8 mouse cellular contexts compared by ENCODE assay signal in the genomic region with DNA sequence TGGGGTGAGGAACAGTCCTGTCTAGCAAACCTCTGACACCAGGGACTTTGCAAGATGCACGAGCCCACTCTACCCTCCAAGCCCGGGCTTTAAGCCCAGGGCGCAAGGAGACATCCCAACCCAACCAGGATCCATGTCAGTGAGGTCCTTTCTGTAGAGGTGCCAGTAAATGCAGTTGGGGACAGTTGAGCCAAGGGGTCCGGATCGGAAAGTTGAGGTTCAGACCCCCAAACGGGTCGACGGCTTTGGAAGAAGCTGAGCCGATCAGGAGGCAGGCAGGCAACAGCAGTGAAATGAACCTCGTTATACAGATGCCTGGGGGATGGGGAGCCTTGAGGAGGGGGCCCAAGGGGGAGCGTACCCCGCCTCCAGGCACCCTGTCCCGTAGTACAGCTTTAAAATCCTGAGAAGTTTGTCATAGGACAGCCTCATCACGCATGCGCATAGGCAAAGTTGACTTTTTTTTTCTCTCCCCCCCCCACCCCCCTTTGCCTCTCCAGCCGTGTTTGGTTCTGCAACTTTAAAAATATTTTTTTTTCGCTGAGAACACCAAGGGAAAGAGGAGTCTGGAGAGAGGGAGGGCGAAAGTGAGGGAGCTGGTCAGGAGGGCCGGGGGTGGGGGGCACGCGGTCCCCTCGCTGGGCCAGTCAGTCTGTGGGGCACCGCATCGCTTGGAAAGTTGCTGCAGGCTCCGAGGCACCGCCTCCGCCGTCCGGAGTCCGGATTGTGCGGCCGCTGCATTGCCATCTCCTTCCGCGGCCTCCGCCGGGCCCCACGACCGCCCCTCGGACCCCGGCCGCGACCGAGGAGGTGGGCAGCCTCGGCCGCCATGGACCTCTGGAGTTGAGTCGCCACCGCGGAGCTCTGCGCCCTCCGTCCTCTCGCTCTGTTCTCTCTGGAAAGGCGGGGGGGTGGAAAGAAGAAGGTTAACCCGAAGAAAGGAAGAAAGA. TPM values are rescaled to one million over a fixed set of nuclear protein-coding genes. Genes with fewer than 3 reads are reported as not detected.
DNase-seq lines count a peak whose midpoint lies in the region; ATAC-seq and TF ChIP-seq lines count a peak whose summit lies in the region.

TSS of gene Wnt5a (plus strand) at position 650 of the 950 bp plus-strand sequence.

- peak within 1 kb of the TSS; percentile 75 for H3K27ac ChIP-seq in layer of hippocampus, adult 2 months
- peak within 1 kb of the TSS; percentile 65 for H3K27ac ChIP-seq in forebrain, embryonic 15.5 days (replicated peaks)
- peak within 1 kb of the TSS; percentile 89 for H3K27ac ChIP-seq in hindbrain, embryonic 11.5 days (ENCODE audit: low read depth, low read length)
- peak within 1 kb of the TSS; percentile 98 for H3K27ac ChIP-seq in limb, embryonic 15.5 days
- peak within 1 kb of the TSS; percentile 84 for H3K27ac ChIP-seq in neural tube, embryonic 13.5 days (replicated peaks)

- peaks cover 46% of the 10 kb centered on the region for H3K4me1 ChIP-seq in forebrain, embryonic 15.5 days
- H3K4me1 ChIP-seq in hindbrain, embryonic 11.5 days (replicated peaks; ENCODE audit: control insufficient read depth, insufficient read depth, low read length) = peaks cover 6% of the 10 kb centered on the region; the same call in 1 of the 2 replicates
- peaks cover 27% of the 10 kb centered on the region for H3K4me1 ChIP-seq in limb, embryonic 15.5 days
- H3K4me1 ChIP-seq in neural tube, embryonic 13.5 days (replicated peaks) = peaks cover 65% of the 10 kb centered on the region

- peak within 1 kb of the TSS; percentile 48 for H3K9ac ChIP-seq in forebrain, embryonic 15.5 days (replicated peaks)
- H3K9ac ChIP-seq in hindbrain, embryonic 11.5 days (ENCODE audit: low read depth, low read length) = peak within 1 kb of the TSS; percentile 85
- H3K9ac ChIP-seq in limb, embryonic 15.5 days = peak within 1 kb of the TSS; percentile 81
- peak within 1 kb of the TSS; percentile 77 for H3K9ac ChIP-seq in neural tube, embryonic 13.5 days

- no peak for DNase-seq in layer of hippocampus, adult 2 months (ENCODE audit: low spot score in 2 of 2)
- DNase-seq in layer of hippocampus, adult 9-11 months = no peak
- DNase-seq in adrenal gland, adult (ENCODE audit: inconsistent age in 2 of 2, low spot score in 1 of 2) = peak; percentile 63 to 88
- DNase-seq in hindbrain, embryonic 11.5 days (ENCODE audit: low spot score) = peak; percentile 73
- DNase-seq in thymus, postnatal 0 days (ENCODE audit: low spot score) = no peak

- H3K9me3 ChIP-seq in forebrain, embryonic 15.5 days = no peaks in the 10 kb centered on the region
- H3K9me3 ChIP-seq in hindbrain, embryonic 11.5 days (ENCODE audit: control insufficient read depth, low read length) = no peaks in the 10 kb centered on the region
- no peaks in the 10 kb centered on the region for H3K9me3 ChIP-seq in limb, embryonic 15.5 days
- H3K9me3 ChIP-seq in neural tube, embryonic 13.5 days = no peaks in the 10 kb centered on the region

- peaks cover 37% of the 10 kb centered on the region for H3K27me3 ChIP-seq in forebrain, embryonic 15.5 days
- H3K27me3 ChIP-seq in hindbrain, embryonic 11.5 days (ENCODE audit: control insufficient read depth, insufficient read depth, low read length) = peaks cover 8% of the 10 kb centered on the region
- H3K27me3 ChIP-seq in limb, embryonic 15.5 days = no peaks in the 10 kb centered on the region
- peaks cover 58% of the 10 kb centered on the region for H3K27me3 ChIP-seq in neural tube, embryonic 13.5 days

- peak; percentile 27; the same call in 1 of the 2 replicates for ATAC-seq in forebrain, embryonic 15.5 days (replicated peaks)
- ATAC-seq in hindbrain, embryonic 11.5 days (ENCODE audit: low FRiP score) = peak; percentile 39
- ATAC-seq in limb, embryonic 15.5 days (ENCODE audit: insufficient number of reproducible peaks, low FRiP score, low TSS enrichment, low read depth) = peak; percentile 33
- ATAC-seq in neural tube, embryonic 13.5 days (ENCODE audit: low read depth) = 0 out of 2 replicates have a peak, but pooled peaks have one; percentile 13

- H3K4me2 ChIP-seq in forebrain, embryonic 15.5 days (replicated peaks) = peak within 1 kb of the TSS; percentile 97
- H3K4me2 ChIP-seq in hindbrain, embryonic 11.5 days (replicated peaks; ENCODE audit: low read depth, low read length) = peak within 1 kb of the TSS; percentile 87
- peak within 1 kb of the TSS; percentile 86 for H3K4me2 ChIP-seq in limb, embryonic 15.5 days
- peak within 1 kb of the TSS; percentile 92 for H3K4me2 ChIP-seq in neural tube, embryonic 13.5 days

- H3K4me3 ChIP-seq in layer of hippocampus, adult 2 months = peak within 1 kb of the TSS; percentile 66
- peak within 1 kb of the TSS; percentile 53 for H3K4me3 ChIP-seq in forebrain, embryonic 15.5 days
- H3K4me3 ChIP-seq in hindbrain, embryonic 11.5 days (ENCODE audit: low read depth, low read length) = peak within 1 kb of the TSS; percentile 78
- H3K4me3 ChIP-seq in limb, embryonic 15.5 days = peak within 1 kb of the TSS; percentile 73
- peak within 1 kb of the TSS; percentile 60 for H3K4me3 ChIP-seq in neural tube, embryonic 13.5 days

- H3K36me3 ChIP-seq in forebrain, embryonic 15.5 days = no peaks in the 10 kb centered on the region
- no peaks in the 10 kb centered on the region for H3K36me3 ChIP-seq in hindbrain, embryonic 11.5 days (ENCODE audit: control insufficient read depth, insufficient read depth, low read length)
- no peaks in the 10 kb centered on the region for H3K36me3 ChIP-seq in limb, embryonic 15.5 days
- no peaks in the 10 kb centered on the region for H3K36me3 ChIP-seq in neural tube, embryonic 13.5 days

- no peak for TF ChIP-seq CTCF in layer of hippocampus, adult 2 months (conservative IDR thresholded peaks at IDR 0.05)

- 2% methylated on average over 53 of the region's 53 CpGs for WGBS in forebrain, embryonic 15.5 days
- 2% methylated on average over 53 of the region's 53 CpGs for WGBS in hindbrain, embryonic 11.5 days
- WGBS in limb, embryonic 15.5 days = under 1% methylated on average over 53 of the region's 53 CpGs
- 2% methylated on average over 53 of the region's 53 CpGs for WGBS in neural tube, embryonic 13.5 days

RNA-seq across cellular contexts. Expression of gene Wnt5a, which starts in this region (rescaled TPM):
- 10 to 100 TPM in 1 of 2 experiments, 1 to 10 TPM in 1; 9.8 to 11.9 TPM for total RNA-seq in layer of hippocampus, adult 2 months (2021)
- 14.2 and 17.4 TPM in 2 replicates for polyA plus RNA-seq in forebrain, embryonic 15.5 days (2015; fragmentation: Nextera tagmentation; extraction: Ambion mirVana)
- polyA plus RNA-seq in hindbrain, embryonic 11.5 days (2014; fragmentation: Nextera tagmentation; extraction: Ambion mirVana) = 49.1 and 49.6 TPM in 2 replicates
- polyA plus RNA-seq in limb, embryonic 15.5 days (2015; fragmentation: Nextera tagmentation; extraction: Ambion mirVana) = 100 and 102 TPM in 2 replicates
- 11.2 and 16.4 TPM in 2 replicates for polyA plus RNA-seq in neural tube, embryonic 13.5 days (2015; fragmentation: Nextera tagmentation; extraction: Ambion mirVana)
- polyA plus RNA-seq in thymus, postnatal 0 days (2015; fragmentation: Nextera tagmentation; extraction: Ambion mirVana) = 0.89 and 0.90 TPM in 2 replicates

Comparison
In these comparisons a context has a peak if more than half of its experiments do, and no peak if none do; other contexts are left out.
1. DNase-seq: peak in adrenal gland, adult (2 of 2) and hindbrain, embryonic 11.5 days (single experiment); none in layer of hippocampus, adult 2 months (0 of 2), layer of hippocampus, adult 9-11 months (single experiment) and thymus, postnatal 0 days (single experiment).
2. Peak in every context shown above with its lines, with median percentiles within 50 percentile points of each other: H3K27ac ChIP-seq, H3K4me3 ChIP-seq, ATAC-seq, H3K4me2 ChIP-seq and H3K9ac ChIP-seq.